Mouse (Mus musculus) cortical plate, adult 2 months (tissue): Measurements from ENCODE around the gene Ncor1.

ENCODE experiments used
- CTCF ChIP-seq: fragments of 200-500 bp; IDR thresholded peaks from 2 replicates; pipeline ENCODE4 v1.5.1; 2011; ENCODE audit warnings: mild to moderate bottlenecking, control low read depth, low read length; ENCODE audit not compliant: insufficient read depth; ENCODE audit errors: extremely low read depth
- POLR2A ChIP-seq: fragments of 200-500 bp; IDR thresholded peaks from 2 replicates; pipeline ENCODE4 v1.6.1; 2011; ENCODE audit warnings: mild to moderate bottlenecking, low read length, control low read depth; ENCODE audit not compliant: insufficient read depth; ENCODE audit errors: extremely low read depth

DNA sequence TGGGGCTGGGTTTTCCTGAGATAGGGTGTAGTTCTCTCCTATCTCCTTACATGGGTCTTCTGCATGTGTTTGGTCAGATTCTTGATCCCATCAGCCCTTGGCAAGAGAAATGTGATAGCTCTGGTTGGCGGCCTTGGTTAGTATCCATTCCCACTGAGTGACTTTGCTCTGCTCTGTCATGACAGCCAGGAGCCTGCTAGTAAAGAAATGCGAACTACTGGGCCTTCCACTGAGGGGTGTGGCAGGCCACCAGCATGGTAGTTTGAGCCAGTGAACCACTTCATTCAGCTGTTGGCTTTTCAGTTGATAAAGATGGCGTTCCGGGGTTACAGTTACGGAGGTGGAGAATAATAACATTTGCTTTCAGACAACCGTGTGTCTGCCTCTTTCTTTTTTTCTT lies 159.5 kb downstream of the Ncor1 start:
- TF ChIP-seq CTCF (no peak), POLR2A (no peak)
